Mouse (Mus musculus): ENCODE data around the gene Syvn1. TPM values are rescaled to one million over a fixed set of nuclear protein-coding genes. Genes with fewer than 3 reads are reported as not detected.

Syvn1 gene
- 27.5 and 29.2 TPM in 2 replicates for polyA plus RNA-seq (2015; fragmentation: Nextera tagmentation; extraction: Ambion mirVana)

DNA sequence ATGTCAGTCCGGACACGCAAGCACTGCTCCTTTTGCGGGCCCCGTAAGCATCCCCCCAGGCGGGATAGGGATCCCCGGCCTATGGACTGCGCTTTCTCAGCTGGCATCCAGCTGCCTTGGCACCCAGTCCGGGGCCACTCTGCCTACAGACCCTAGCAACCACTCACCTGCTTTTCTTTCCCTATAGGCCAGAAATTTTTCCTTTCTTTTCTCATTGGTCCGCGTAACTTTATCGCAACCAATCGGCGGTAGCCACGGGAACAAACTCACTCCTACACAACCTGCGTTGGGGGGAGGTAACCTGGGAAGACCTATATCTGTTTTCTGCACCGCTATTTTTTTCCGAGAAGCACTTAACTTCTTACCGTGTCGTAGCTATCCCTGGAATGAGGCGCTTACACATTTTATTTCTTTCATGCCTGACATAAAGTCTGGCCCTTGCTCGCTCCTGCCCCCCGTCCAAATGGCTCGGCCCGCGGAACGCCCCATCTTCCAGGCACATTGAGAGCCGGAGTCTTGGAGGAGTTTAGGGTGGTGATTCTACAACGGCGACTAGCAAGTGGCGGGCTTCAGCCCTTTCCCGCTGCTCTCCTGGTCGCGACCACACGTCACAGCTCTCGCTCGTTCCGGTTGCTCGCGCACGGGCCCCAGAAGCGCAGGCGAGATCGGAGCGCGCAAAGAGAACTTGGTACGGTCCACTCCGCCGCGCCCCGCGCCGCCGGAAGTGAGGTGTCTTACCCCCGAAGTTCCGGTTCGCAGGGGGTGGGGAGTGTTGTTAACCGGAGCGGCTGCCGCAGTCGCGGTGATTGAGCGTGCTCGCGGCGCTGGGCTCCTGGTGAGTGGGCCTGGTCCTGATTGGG is at the start of gene Syvn1:
Syvn1 (plus strand) TSS at position 283 of the 860 bp plus-strand sequence.
- WGBS, result under 1% methylated on average over 65 of the region's 65 CpGs
- peak within 1 kb of the TSS; percentile 87 for H3K9ac ChIP-seq (ENCODE audit: low read length)
- peak within 1 kb of the TSS; percentile 76 for H3K4me3 ChIP-seq (replicated peaks; ENCODE audit: low read length)
- peaks cover 18% of the 10 kb centered on the region for H3K4me1 ChIP-seq (ENCODE audit: control insufficient read depth, insufficient read depth, low read length)
- H3K9me3 ChIP-seq (replicated peaks; ENCODE audit: control insufficient read depth, low read length), result no peaks in the 10 kb centered on the region
- H3K27ac ChIP-seq (ENCODE audit: low read length), result peak within 1 kb of the TSS; percentile 99
- peaks cover 23% of the 10 kb centered on the region for H3K36me3 ChIP-seq (ENCODE audit: control insufficient read depth, insufficient read depth, low read length)
- no peaks in the 10 kb centered on the region for H3K27me3 ChIP-seq (ENCODE audit: control insufficient read depth, insufficient read depth, low read length)
- H3K4me2 ChIP-seq (ENCODE audit: low read depth, low read length), result peak within 1 kb of the TSS; percentile 86
- ATAC-seq (ENCODE audit: insufficient read depth, low FRiP score), result peak; percentile 93

DNA sequence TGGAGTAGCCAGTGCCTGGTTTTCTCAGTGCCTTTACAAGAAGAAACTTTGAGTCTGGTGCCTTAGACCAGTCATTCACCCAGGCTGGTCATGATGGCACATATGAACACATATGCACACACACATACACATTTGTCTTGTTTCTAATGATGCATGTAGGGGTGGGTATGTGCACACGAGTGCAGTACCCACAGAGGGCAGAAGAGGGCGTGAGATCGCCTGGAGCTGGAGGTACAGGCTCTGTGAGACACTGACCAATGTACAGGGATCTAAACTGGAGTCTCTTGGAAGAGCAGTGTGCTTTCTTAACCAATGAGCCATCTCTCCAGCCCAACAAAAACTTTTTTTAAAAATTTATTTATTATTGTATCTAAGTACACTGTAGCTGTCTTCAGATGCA is 48.2 kb upstream of the Syvn1 start:
- Histone ChIP-seq H3K27me3 (ENCODE audit: control insufficient read depth, insufficient read depth, low read length) (no peaks in the 10 kb centered on the region), H3K36me3 (ENCODE audit: control insufficient read depth, insufficient read depth, low read length) (no peaks in the 10 kb centered on the region), H3K27ac (ENCODE audit: low read length) (no peak overlapping the region), H3K9ac (ENCODE audit: low read length) (no peak overlapping the region), H3K4me3 (replicated peaks; ENCODE audit: low read length) (no peak overlapping the region), H3K9me3 (replicated peaks; ENCODE audit: control insufficient read depth, low read length) (no peaks in the 10 kb centered on the region), H3K4me1 (ENCODE audit: control insufficient read depth, insufficient read depth, low read length) (no peaks in the 10 kb centered on the region), H3K4me2 (ENCODE audit: low read depth, low read length) (no peak overlapping the region)
- WGBS, result 80% methylated on average over 3 of the region's 3 CpGs
- ATAC-seq (ENCODE audit: insufficient read depth, low FRiP score), result no peak

DNA sequence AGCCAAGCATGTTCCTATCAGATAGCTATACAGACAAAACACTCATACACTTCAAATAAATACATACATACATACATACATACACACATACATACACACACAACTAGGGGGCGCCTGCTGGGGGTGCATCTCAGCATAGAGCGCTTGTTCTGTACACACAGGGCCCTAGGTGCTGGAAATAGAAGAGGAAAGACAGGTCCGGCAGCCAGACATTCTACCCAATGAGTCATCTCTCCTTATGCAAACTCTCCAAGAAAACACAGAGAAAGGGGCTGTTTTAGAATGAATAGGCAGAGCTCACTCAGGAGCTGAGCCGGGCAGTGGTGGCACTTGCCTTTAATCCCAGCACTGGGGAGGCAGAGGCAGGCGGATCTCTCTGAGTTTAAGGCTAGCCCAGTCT is 46.4 kb upstream of the Syvn1 start:
- no peaks in the 10 kb centered on the region for H3K27me3 ChIP-seq (ENCODE audit: control insufficient read depth, insufficient read depth, low read length)
- H3K27ac ChIP-seq (ENCODE audit: low read length), result no peak overlapping the region
- no peaks in the 10 kb centered on the region for H3K4me1 ChIP-seq (ENCODE audit: control insufficient read depth, insufficient read depth, low read length)
- no peak for ATAC-seq (ENCODE audit: insufficient read depth, low FRiP score)
- 64% methylated on average over 5 of the region's 5 CpGs for WGBS
- no peak overlapping the region for H3K9ac ChIP-seq (ENCODE audit: low read length)
- no peaks in the 10 kb centered on the region for H3K36me3 ChIP-seq (ENCODE audit: control insufficient read depth, insufficient read depth, low read length)
- no peaks in the 10 kb centered on the region for H3K9me3 ChIP-seq (replicated peaks; ENCODE audit: control insufficient read depth, low read length)
- no peak overlapping the region for H3K4me3 ChIP-seq (replicated peaks; ENCODE audit: low read length)
- H3K4me2 ChIP-seq (ENCODE audit: low read depth, low read length), result no peak overlapping the region

DNA sequence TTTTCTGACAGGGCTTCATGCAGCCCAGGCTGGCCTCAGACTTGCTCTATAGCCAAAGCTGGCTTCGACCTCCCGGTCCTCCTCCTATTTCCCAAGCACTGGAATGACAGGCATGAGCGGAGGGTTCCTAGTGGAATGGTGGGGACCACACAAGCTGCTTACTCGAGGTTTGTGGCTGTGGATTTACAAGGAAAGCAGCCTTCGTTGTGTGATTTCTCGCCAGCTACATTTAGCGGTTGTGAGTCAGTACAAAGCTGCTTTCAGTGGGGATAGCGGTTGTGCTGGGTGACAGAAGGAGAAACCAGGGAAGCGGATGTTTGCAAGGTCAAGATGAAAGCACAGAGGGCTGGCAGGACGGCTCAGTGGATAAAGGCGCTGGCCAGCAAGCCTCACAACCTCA is 40.8 kb upstream of the Syvn1 start:
- no peak overlapping the region for H3K4me3 ChIP-seq (replicated peaks; ENCODE audit: low read length)
- WGBS, result 58% methylated on average over 11 of the region's 11 CpGs
- H3K27me3 ChIP-seq (ENCODE audit: control insufficient read depth, insufficient read depth, low read length), result no peaks in the 10 kb centered on the region
- no peak overlapping the region for H3K4me2 ChIP-seq (ENCODE audit: low read depth, low read length)
- ATAC-seq (ENCODE audit: insufficient read depth, low FRiP score), result no peak
- H3K27ac ChIP-seq (ENCODE audit: low read length), result no peak overlapping the region
- H3K4me1 ChIP-seq (ENCODE audit: control insufficient read depth, insufficient read depth, low read length), result no peaks in the 10 kb centered on the region
- H3K9me3 ChIP-seq (replicated peaks; ENCODE audit: control insufficient read depth, low read length), result no peaks in the 10 kb centered on the region
- no peak overlapping the region for H3K9ac ChIP-seq (ENCODE audit: low read length)
- no peaks in the 10 kb centered on the region for H3K36me3 ChIP-seq (ENCODE audit: control insufficient read depth, insufficient read depth, low read length)

DNA sequence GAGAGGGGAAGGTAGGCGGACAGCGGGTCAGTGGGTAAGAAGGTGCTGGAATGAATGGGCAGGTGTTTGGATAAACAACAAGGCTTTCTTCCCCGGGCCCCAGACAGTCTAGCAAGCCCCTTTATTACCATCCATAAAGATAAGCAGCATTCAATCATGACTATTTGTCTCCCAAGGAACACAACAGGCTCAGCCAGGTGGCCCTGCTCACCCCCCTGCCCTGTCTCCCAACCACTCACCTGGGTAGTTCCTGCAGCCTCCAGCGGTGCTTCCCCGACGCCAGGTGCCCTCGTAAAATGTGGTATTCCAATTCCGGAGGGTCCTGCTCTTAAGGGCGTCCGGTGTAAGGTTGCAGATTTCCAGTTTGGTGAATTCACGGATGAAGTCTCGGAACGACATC is 39.4 kb upstream of the Syvn1 start:
- H3K27me3 ChIP-seq (ENCODE audit: control insufficient read depth, insufficient read depth, low read length), result no peaks in the 10 kb centered on the region
- 75% methylated on average over 13 of the region's 13 CpGs for WGBS
- H3K36me3 ChIP-seq (ENCODE audit: control insufficient read depth, insufficient read depth, low read length), result no peaks in the 10 kb centered on the region
- ATAC-seq (ENCODE audit: insufficient read depth, low FRiP score), result no peak
- H3K27ac ChIP-seq (ENCODE audit: low read length), result no peak overlapping the region
- H3K4me3 ChIP-seq (replicated peaks; ENCODE audit: low read length), result no peak overlapping the region
- H3K4me2 ChIP-seq (ENCODE audit: low read depth, low read length), result no peak overlapping the region
- H3K9ac ChIP-seq (ENCODE audit: low read length), result no peak overlapping the region
- no peaks in the 10 kb centered on the region for H3K4me1 ChIP-seq (ENCODE audit: control insufficient read depth, insufficient read depth, low read length)
- H3K9me3 ChIP-seq (replicated peaks; ENCODE audit: control insufficient read depth, low read length), result no peaks in the 10 kb centered on the region

DNA sequence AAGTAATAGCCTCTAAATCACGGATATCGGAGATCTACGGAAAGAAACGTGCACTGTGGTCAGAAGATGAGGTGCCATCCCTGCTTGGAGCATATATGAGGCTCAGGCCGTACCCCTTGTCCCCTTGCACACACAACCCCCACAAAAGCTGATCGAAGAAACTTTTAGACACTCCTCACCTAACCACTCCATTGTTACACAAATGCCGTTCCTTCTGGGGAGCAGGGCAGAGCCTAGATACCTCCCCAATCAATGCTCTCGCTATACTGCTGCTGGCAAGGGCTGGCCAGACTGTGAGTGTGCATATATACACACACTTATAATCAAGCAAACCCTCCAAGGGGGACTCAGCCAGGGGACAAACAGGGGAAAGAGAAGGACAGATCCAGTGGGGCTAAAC is 37.2 kb upstream of the Syvn1 start:
- Histone ChIP-seq H3K4me1 (ENCODE audit: control insufficient read depth, insufficient read depth, low read length) (peaks cover 3% of the 10 kb centered on the region; the same call in 1 of the 2 replicates), H3K9ac (ENCODE audit: low read length) (no peak overlapping the region), H3K36me3 (ENCODE audit: control insufficient read depth, insufficient read depth, low read length) (no peaks in the 10 kb centered on the region), H3K4me3 (replicated peaks; ENCODE audit: low read length) (no peak overlapping the region), H3K9me3 (replicated peaks; ENCODE audit: control insufficient read depth, low read length) (no peaks in the 10 kb centered on the region), H3K27ac (ENCODE audit: low read length) (no peak overlapping the region), H3K4me2 (ENCODE audit: low read depth, low read length) (no peak overlapping the region), H3K27me3 (ENCODE audit: control insufficient read depth, insufficient read depth, low read length) (no peaks in the 10 kb centered on the region)
- 81% methylated on average over 8 of the region's 8 CpGs for WGBS
- ATAC-seq (ENCODE audit: insufficient read depth, low FRiP score), result no peak

DNA sequence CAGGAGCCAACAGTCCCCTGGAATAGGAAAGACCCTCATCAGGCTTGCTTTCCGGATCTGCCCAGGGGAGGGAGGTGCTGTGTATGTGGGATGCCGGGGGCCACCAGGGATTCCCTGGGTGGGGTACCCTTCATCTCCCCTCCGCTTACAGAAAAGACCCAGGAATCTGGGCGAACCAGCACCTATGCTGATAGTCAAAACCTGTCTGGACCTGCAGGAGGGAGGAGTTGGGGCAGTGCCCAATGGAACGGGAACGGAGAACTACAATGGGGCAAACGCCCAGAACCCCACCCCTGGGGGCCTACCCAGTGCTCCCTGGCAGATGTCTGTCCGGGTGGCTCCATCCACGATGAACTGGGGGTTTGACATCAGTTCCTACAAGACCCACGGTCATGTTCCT is 32.7 kb upstream of the Syvn1 start:
- 85% methylated on average over 10 of the region's 10 CpGs for WGBS
- Histone ChIP-seq H3K4me3 (replicated peaks; ENCODE audit: low read length) (peak overlapping the region; percentile 60), H3K27ac (ENCODE audit: low read length) (no peak overlapping the region), H3K4me1 (ENCODE audit: control insufficient read depth, insufficient read depth, low read length) (peaks cover 12% of the 10 kb centered on the region), H3K9ac (ENCODE audit: low read length) (no peak overlapping the region; the same call in none of the 2 replicates), H3K36me3 (ENCODE audit: control insufficient read depth, insufficient read depth, low read length) (no peaks in the 10 kb centered on the region), H3K9me3 (replicated peaks; ENCODE audit: control insufficient read depth, low read length) (no peaks in the 10 kb centered on the region), H3K27me3 (ENCODE audit: control insufficient read depth, insufficient read depth, low read length) (0 out of 2 replicates have a peak, but pooled peaks cover 4% of the 10 kb centered on the region), H3K4me2 (ENCODE audit: low read depth, low read length) (peak overlapping the region; percentile 67)
- no peak for ATAC-seq (ENCODE audit: insufficient read depth, low FRiP score)

DNA sequence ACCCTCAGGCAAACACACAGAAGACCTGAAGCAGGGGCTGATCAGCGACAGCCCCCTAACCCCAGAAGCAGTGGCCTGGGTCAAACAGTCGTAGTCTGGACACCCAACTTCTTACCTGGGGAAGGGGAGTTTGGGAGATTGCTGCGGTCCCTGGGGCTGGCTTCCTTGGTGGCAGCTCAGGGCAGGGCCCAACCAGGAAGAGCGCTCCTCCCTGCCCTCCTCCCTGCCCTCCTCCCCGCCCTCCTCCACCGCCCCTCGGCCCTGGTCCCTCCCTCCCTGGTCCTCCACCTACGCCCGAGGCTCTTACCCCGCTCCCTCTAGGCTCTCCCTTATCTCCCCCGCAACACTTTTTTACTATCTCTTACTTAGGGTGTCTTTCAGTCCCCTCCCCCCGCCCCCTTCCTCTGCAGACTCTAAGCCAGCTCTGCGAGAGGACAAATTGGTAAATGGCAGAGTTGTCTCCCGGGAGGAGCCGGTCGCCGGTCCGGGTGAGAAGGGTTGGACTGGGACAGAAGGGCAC is 31.3 kb upstream of the Syvn1 start:
- ATAC-seq (ENCODE audit: insufficient read depth, low FRiP score), result peak; percentile 85
- Histone ChIP-seq H3K36me3 (ENCODE audit: control insufficient read depth, insufficient read depth, low read length) (no peaks in the 10 kb centered on the region), H3K27ac (ENCODE audit: low read length) (peak overlapping the region; percentile 60), H3K4me1 (ENCODE audit: control insufficient read depth, insufficient read depth, low read length) (peaks cover 12% of the 10 kb centered on the region), H3K27me3 (ENCODE audit: control insufficient read depth, insufficient read depth, low read length) (0 out of 2 replicates have a peak, but pooled peaks cover 4% of the 10 kb centered on the region), H3K9me3 (replicated peaks; ENCODE audit: control insufficient read depth, low read length) (no peaks in the 10 kb centered on the region), H3K4me3 (replicated peaks; ENCODE audit: low read length) (peak overlapping the region; percentile 60), H3K9ac (ENCODE audit: low read length) (peak overlapping the region; percentile 76), H3K4me2 (ENCODE audit: low read depth, low read length) (peak overlapping the region; percentile 67)
- WGBS, result 2% methylated on average over 16 of the region's 18 CpGs
